Mouse (Mus musculus): ENCODE measurements around the gene Gba. TPM values are rescaled to one million over a fixed set of nuclear protein-coding genes. Genes with fewer than 3 reads are reported as not detected.
A peak's percentile ranks its signal among the peaks of the same experiment; 100 is the strongest.

Gene Gba
- total RNA-seq, 1 experiment: 69.3 TPM

GRCm38 (mm10) chr3:89190436-89190835 is 12.3 kb upstream of the Gba start:
- Histone ChIP-seq H3K27ac (ENCODE audit: insufficient read depth, low read depth, low read length, poor library complexity, severe bottlenecking) (no peak overlapping the region), H3K9ac (ENCODE audit: insufficient read depth, low read depth, low read length, poor library complexity, severe bottlenecking) (no peak overlapping the region), H3K4me1 (ENCODE audit: control insufficient read depth in 2 of 2, insufficient read depth in 2 of 2, low read length in 2 of 2, poor library complexity in 1 of 2) (peaks cover 5 to 15% of the 10 kb centered on the region in 2 experiments; a peak in 3 of 4 replicates), H3K4me3 (ENCODE audit: insufficient read depth in 1 of 2, low read depth in 1 of 2, low read length in 2 of 2, poor library complexity in 1 of 2, severe bottlenecking in 1 of 2) (no peak overlapping the region), H3K9me3 (ENCODE audit: control insufficient read depth, insufficient read depth, low read depth, low read length) (no peaks in the 10 kb centered on the region), H3K36me3 (ENCODE audit: control insufficient read depth, insufficient read depth, low read length, poor library complexity, severe bottlenecking) (no peaks in the 10 kb centered on the region)
- DNase-seq (ENCODE audit: low read depth, low spot score): no peak
- in situ Hi-C loops (cut with MboI; ENCODE audit: low sequenced_read_pairs in 2 of 2, unreplicated experiment in 2 of 2): no loop called here
- no peak for TF ChIP-seq ZC3H11A (IDR thresholded peaks at IDR 0.05; ENCODE audit: borderline replicate concordance, low read depth, low read length)
- TF ChIP-seq MAFK (IDR thresholded peaks at IDR 0.05; ENCODE audit: insufficient read depth, low read depth, low read length): no peak
- no peak for TF ChIP-seq ZNF384 (IDR thresholded peaks at IDR 0.05; ENCODE audit: low read depth, low read length)

- H3K36me3 ChIP-seq (ENCODE audit: control insufficient read depth, insufficient read depth, low read length, poor library complexity, severe bottlenecking): no peaks in the 10 kb centered on the region
- no peaks in the 10 kb centered on the region for H3K9me3 ChIP-seq (ENCODE audit: control insufficient read depth, insufficient read depth, low read depth, low read length)
- no peak overlapping the region for H3K4me3 ChIP-seq (ENCODE audit: insufficient read depth in 1 of 2, low read depth in 1 of 2, low read length in 2 of 2, poor library complexity in 1 of 2, severe bottlenecking in 1 of 2)
- peaks cover 5 to 9% of the 10 kb centered on the region in 2 experiments for H3K4me1 ChIP-seq (ENCODE audit: control insufficient read depth in 2 of 2, insufficient read depth in 2 of 2, low read length in 2 of 2, poor library complexity in 1 of 2)
- no peak overlapping the region for H3K27ac ChIP-seq (ENCODE audit: insufficient read depth, low read depth, low read length, poor library complexity, severe bottlenecking)
- no peak overlapping the region for H3K9ac ChIP-seq (ENCODE audit: insufficient read depth, low read depth, low read length, poor library complexity, severe bottlenecking)
- no peak for DNase-seq (ENCODE audit: low read depth, low spot score)
- in situ Hi-C loops (cut with MboI; ENCODE audit: low sequenced_read_pairs in 2 of 2, unreplicated experiment in 2 of 2): no loop called here
- no peak for TF ChIP-seq MAFK (IDR thresholded peaks at IDR 0.05; ENCODE audit: insufficient read depth, low read depth, low read length)
- no peak for TF ChIP-seq ZNF384 (IDR thresholded peaks at IDR 0.05; ENCODE audit: low read depth, low read length)
- TF ChIP-seq HCFC1 (IDR thresholded peaks at IDR 0.05; ENCODE audit: borderline replicate concordance, insufficient read depth, low read length): no peak
- TF ChIP-seq ZC3H11A (IDR thresholded peaks at IDR 0.05; ENCODE audit: borderline replicate concordance, low read depth, low read length): no peak
- TF ChIP-seq CHD2 (IDR thresholded peaks at IDR 0.05; ENCODE audit: low read depth, low read length): no peak
Measured at GRCm38 (mm10) chr3:89193351-89193750, 9.4 kb upstream of the Gba start.

DNA sequence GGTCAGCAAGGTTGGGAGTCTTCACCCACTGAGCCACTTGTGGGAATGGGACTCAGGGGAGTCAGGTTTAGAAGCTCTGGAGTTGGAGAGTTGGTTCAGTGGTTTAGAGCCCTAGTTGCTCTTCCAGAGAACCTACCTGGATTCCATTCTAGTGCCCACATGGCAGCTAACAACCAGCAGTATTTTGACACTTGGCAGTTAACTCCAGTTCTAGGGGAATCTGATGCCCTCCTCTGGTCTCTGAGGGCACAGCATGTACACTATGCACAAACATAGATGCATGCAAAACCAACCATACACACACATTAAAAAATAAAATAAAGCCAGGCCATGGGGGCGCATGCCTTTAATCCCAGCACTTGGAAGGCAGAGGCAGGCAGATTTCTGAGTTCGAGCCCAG is 8.9 kb upstream of the Gba start:
- Histone ChIP-seq H3K9ac (ENCODE audit: insufficient read depth, low read depth, low read length, poor library complexity, severe bottlenecking) (no peak overlapping the region), H3K27ac (ENCODE audit: insufficient read depth, low read depth, low read length, poor library complexity, severe bottlenecking) (no peak overlapping the region)

DNA sequence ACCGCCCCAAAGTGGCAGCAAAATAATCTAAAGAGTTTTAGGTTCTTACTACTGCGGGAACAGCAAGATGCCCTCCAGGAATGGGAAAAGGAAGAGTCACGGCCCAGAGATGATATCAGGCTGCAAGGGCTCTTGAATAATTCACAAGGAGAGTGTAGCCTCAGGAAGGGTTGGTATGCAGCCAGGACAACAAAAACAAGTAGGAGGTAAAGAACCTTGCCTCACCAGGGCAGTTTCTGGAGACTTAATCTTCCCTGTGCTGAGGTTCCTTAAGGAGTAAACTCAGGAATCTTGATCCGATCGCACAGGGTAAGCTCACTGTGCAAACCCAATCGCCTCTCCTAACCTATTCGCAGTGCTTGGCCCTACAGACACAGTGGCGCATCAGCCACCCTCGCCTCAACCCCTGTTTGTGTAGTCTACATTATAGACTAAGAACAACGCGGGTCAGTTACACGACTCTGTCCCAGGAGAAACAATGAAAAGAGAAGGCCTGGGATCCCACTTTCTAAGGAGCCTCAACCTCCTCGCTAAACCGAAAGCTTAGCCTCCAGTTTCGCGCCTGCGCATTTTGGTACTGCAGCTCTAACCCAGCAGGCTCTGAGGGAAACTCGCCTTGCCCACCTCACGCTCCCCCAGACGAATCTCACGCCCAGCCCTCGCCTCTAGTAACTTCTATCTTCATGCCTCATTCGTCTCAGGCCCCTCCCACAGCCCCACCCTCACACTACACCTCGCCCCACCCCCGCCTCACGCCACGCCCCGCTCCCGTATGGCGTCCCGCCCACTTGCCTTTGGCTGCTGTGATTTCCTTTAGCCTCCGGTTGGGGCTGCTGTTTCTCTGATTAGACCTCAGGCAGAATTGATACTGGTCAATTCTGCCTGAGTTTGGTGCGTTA is 6.5 kb upstream of the Gba start:
- Histone ChIP-seq H3K27ac (ENCODE audit: insufficient read depth, low read depth, low read length, poor library complexity, severe bottlenecking) (no peak overlapping the region), H3K4me1 (ENCODE audit: control insufficient read depth in 2 of 2, insufficient read depth in 2 of 2, low read length in 2 of 2, poor library complexity in 1 of 2) (peaks cover 1 to 9% of the 10 kb centered on the region in 2 experiments; a peak in 3 of 4 replicates), H3K9me3 (ENCODE audit: control insufficient read depth, insufficient read depth, low read depth, low read length) (no peaks in the 10 kb centered on the region), H3K36me3 (ENCODE audit: control insufficient read depth, insufficient read depth, low read length, poor library complexity, severe bottlenecking) (no peaks in the 10 kb centered on the region), H3K4me3 (ENCODE audit: insufficient read depth in 1 of 2, low read depth in 1 of 2, low read length in 2 of 2, poor library complexity in 1 of 2, severe bottlenecking in 1 of 2) (peak overlapping the region in 1 of 2 experiments; percentile 38; a peak in 2 of 4 replicates), H3K9ac (ENCODE audit: insufficient read depth, low read depth, low read length, poor library complexity, severe bottlenecking) (peak overlapping the region; percentile 51; the same call in 1 of the 2 replicates)
- in situ Hi-C loops (cut with MboI; ENCODE audit: low sequenced_read_pairs in 2 of 2, unreplicated experiment in 2 of 2): no loop called here
- peak; percentile 89 for DNase-seq (ENCODE audit: low read depth, low spot score)
- TF ChIP-seq CHD2 (IDR thresholded peaks at IDR 0.05; ENCODE audit: low read depth, low read length) (no peak), HCFC1 (IDR thresholded peaks at IDR 0.05; ENCODE audit: borderline replicate concordance, insufficient read depth, low read length) (0 out of 2 replicates have a peak, but pooled peaks have one; percentile 33)

More for the DNA sequence above, 8.9 kb upstream of the Gba start:
- Histone ChIP-seq H3K9me3 (ENCODE audit: control insufficient read depth, insufficient read depth, low read depth, low read length) (no peaks in the 10 kb centered on the region), H3K4me3 (ENCODE audit: insufficient read depth in 1 of 2, low read depth in 1 of 2, low read length in 2 of 2, poor library complexity in 1 of 2, severe bottlenecking in 1 of 2) (no peak overlapping the region), H3K36me3 (ENCODE audit: control insufficient read depth, insufficient read depth, low read length, poor library complexity, severe bottlenecking) (no peaks in the 10 kb centered on the region), H3K4me1 (ENCODE audit: control insufficient read depth in 2 of 2, insufficient read depth in 2 of 2, low read length in 2 of 2, poor library complexity in 1 of 2) (peaks cover 2 to 9% of the 10 kb centered on the region in 2 experiments)
- in situ Hi-C loops (cut with MboI; ENCODE audit: low sequenced_read_pairs in 2 of 2, unreplicated experiment in 2 of 2): no loop called here
- DNase-seq (ENCODE audit: low read depth, low spot score): no peak
- TF ChIP-seq HCFC1 (IDR thresholded peaks at IDR 0.05; ENCODE audit: borderline replicate concordance, insufficient read depth, low read length) (no peak), MAFK (IDR thresholded peaks at IDR 0.05; ENCODE audit: insufficient read depth, low read depth, low read length) (no peak), CHD2 (IDR thresholded peaks at IDR 0.05; ENCODE audit: low read depth, low read length) (no peak), ZC3H11A (IDR thresholded peaks at IDR 0.05; ENCODE audit: borderline replicate concordance, low read depth, low read length) (no peak), ZNF384 (IDR thresholded peaks at IDR 0.05; ENCODE audit: low read depth, low read length) (no peak)

Data from ES-E14 (cell line).